Mouse (Mus musculus) hindbrain, embryonic 16.5 days (tissue): ENCODE results near the gene Dhx40. TPM values are rescaled to one million over a fixed set of nuclear protein-coding genes. Genes with fewer than 3 reads are reported as not detected.
A peak's percentile ranks its signal among the peaks of the same experiment; 100 is the strongest.
"Not testable (repeated sequence)": the region's sequence is repeated elsewhere in the genome, so short reads cannot be mapped to it uniquely, and the experiment has no call there.

Experiments
- ATAC-seq: fragments of 200-750 bp; cut with Nextera tagmentation; 2 replicates; pipeline ENCODE4 v1.8.0; 2017; ENCODE audit warnings: moderate TSS enrichment, moderate library complexity
- H3K27ac ChIP-seq: fragments of 300-500 bp; sonication (generic); 2 replicates; pipeline ENCODE4 v1.5.1; 2014; ENCODE audit warnings: low read depth, mild to moderate bottlenecking, control low read depth, low read length, moderate library complexity
- H3K27me3 ChIP-seq: fragments of 300-500 bp; sonication (generic); replicated peaks from 2 replicates; pipeline ENCODE4 v1.6.1; 2014; ENCODE audit warnings: low read length; ENCODE audit not compliant: control insufficient read depth, insufficient read depth
- H3K36me3 ChIP-seq: fragments of 300-500 bp; sonication (generic); 2 replicates; pipeline ENCODE4 v1.6.1; 2014; ENCODE audit warnings: mild to moderate bottlenecking, low read length, moderate library complexity, mixed read lengths; ENCODE audit not compliant: control insufficient read depth, insufficient read depth
- H3K4me1 ChIP-seq: fragments of 300-500 bp; sonication (generic); 2 replicates; pipeline ENCODE4 v1.6.1; 2014; ENCODE audit warnings: low read depth, low read length; ENCODE audit not compliant: control insufficient read depth, insufficient read depth
- H3K4me2 ChIP-seq: fragments of 300-500 bp; sonication (generic); 2 replicates; pipeline ENCODE4 v1.6.1; 2014; ENCODE audit warnings: mild to moderate bottlenecking, low read length, control low read depth, moderate library complexity
- H3K4me3 ChIP-seq: fragments of 300-500 bp; sonication (generic); 2 replicates; pipeline ENCODE4 v1.5.1; 2014; ENCODE audit warnings: mild to moderate bottlenecking, low read length, control low read depth, moderate library complexity
- H3K9ac ChIP-seq: fragments of 300-500 bp; sonication (generic); 2 replicates; pipeline ENCODE4 v1.6.1; 2014; ENCODE audit warnings: low read depth, mild to moderate bottlenecking, control low read depth, low read length, moderate library complexity
- H3K9me3 ChIP-seq: fragments of 300-500 bp; sonication (generic); 2 replicates; pipeline ENCODE4 v1.6.1; 2014; ENCODE audit warnings: mild to moderate bottlenecking, low read length, moderate library complexity; ENCODE audit not compliant: control insufficient read depth
- WGBS: fragments of 180-500 bp; shearing (Covaris S2); extraction: QIAGEN DNeasy Blood & Tissue Kit; methylation state at CpG from one replicate; pipeline ENCODE4 v1.1.7; 2014; 5-methylcytosine and 5-hydroxymethylcytosine counted together
- polyA plus RNA-seq: library from polyadenylated mRNA; unstranded; fragments of >200 nt; fragmentation: Nextera tagmentation; extraction: Ambion mirVana; gene quantifications from 2 replicates; pipeline ENCODE4 v1.2.1, GENCODE M21; 2015

The Dhx40 gene
- polyA plus RNA-seq, 1 experiment from 2014 or later = 16.8 TPM

DNA sequence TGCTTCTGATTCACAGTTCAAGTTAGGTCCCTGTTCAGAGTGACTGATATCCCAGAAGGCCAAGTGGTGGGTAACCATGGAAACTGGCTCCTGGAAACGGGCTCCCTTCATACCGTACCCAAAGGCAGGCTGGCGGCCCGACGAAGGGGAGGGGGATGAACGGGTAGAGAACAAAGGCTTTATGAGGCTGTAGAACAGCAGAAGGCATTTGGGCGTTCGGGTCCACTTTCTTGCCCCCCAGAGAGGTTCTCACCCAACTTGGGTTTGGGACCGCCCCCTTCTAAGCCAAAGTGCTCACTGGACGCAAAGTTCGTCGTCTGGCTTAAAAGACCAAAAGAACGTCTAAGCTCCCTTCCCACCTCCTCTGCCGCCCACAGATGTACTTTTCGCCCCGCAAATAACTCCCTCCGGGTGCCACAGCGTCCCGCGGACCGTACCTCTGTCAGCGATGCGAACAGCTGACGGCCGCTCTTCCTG, 507 bp downstream of the Dhx40 start:
- under 1% methylated on average over 25 of the region's 25 CpGs for WGBS

DNA sequence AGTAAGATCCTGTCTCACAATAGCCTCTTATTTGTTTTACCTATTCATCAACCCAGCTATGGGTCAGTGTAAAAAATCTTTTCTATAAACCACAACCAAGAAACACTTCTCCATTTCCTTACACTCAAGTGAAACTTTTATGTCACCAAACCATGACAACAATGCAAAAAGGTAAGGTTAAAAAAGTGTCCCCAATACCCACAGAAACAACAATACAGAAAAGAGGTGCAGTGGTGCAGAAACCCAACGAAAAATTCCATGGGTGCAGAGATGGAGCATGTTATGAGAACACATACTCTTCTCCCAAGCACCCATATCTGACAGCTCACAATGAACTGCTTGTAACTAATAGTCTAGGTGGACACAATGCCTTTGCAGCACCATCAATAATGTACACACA, 13.4 kb downstream of the Dhx40 start:
- no peak overlapping the region for H3K27ac ChIP-seq
- WGBS = 90% methylated on average over 1 of the region's 1 CpGs
- H3K36me3 ChIP-seq = peaks cover 12% of the 10 kb centered on the region; the same call in 1 of the 2 replicates
- H3K4me1 ChIP-seq = no peaks in the 10 kb centered on the region
- H3K9ac ChIP-seq = no peak overlapping the region
- H3K27me3 ChIP-seq = no peaks in the 10 kb centered on the region
- H3K4me2 ChIP-seq = no peak overlapping the region
- H3K4me3 ChIP-seq = no peak overlapping the region
- H3K9me3 ChIP-seq = no peaks in the 10 kb centered on the region
- ATAC-seq = no peak

More for the DNA sequence above, 507 bp downstream of the Dhx40 start:
- Histone ChIP-seq H3K36me3 (peaks cover 6% of the 10 kb centered on the region), H3K27ac (peak overlapping the region; percentile 79), H3K27me3 (no peaks in the 10 kb centered on the region), H3K9me3 (no peaks in the 10 kb centered on the region), H3K9ac (peak overlapping the region; percentile 72), H3K4me3 (peak overlapping the region; percentile 89), H3K4me2 (peak overlapping the region; percentile 87), H3K4me1 (peaks cover 6% of the 10 kb centered on the region)
- peak; percentile 85 for ATAC-seq

DNA sequence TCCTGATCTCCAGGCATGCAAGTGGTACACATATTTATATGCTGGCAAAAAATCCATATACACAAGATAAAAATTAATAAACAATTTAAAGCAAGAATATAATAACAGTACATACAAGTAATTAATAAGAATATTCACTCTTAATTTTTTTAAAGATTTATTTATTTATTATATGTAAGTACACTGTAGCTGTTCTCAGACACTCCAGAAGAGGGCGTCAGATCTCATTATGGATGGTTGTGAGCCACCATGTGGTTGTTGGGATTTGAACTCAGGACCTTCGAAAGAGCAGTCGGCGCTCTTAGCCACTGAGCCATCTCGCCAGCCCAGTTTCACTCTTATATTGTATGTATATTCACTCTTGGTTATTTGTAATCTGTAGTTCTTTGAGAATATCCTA, 20.1 kb downstream of the Dhx40 start:
- H3K4me3 ChIP-seq, H3K9me3 ChIP-seq, H3K9ac ChIP-seq, H3K4me2 ChIP-seq, H3K4me1 ChIP-seq, ATAC-seq, H3K27me3 ChIP-seq, H3K27ac ChIP-seq: not testable (repeated sequence)
- H3K36me3 ChIP-seq = peaks cover 22% of the 10 kb centered on the region
- WGBS = 96% methylated on average over 5 of the region's 5 CpGs

DNA sequence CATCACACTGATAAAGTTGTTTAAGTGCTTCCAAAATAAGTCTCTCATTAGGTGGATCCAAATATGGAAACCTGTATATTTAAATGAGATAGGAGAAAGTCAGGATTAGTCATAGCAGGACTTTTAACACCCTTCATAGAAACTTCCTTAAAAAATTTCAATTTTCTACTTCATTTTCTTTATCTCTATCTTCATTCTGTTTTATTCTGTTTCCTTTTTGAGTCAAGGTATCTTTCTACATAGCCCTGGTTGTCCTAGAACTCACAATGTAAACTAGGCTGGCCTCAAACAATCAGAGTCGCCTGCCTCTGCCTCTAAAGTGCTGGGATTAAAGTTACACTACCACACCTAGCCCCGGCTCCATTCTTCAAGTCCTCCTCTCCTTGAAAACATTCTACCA, 21.8 kb downstream of the Dhx40 start:
- no peaks in the 10 kb centered on the region for H3K27me3 ChIP-seq
- no peak overlapping the region for H3K27ac ChIP-seq
- 89% methylated on average over 2 of the region's 2 CpGs for whole genome bisulfite sequencing
- no peaks in the 10 kb centered on the region for H3K4me1 ChIP-seq
- ATAC-seq = no peak
- H3K9ac ChIP-seq = no peak overlapping the region
- peaks cover 24% of the 10 kb centered on the region for H3K36me3 ChIP-seq
- H3K4me3 ChIP-seq = no peak overlapping the region
- H3K4me2 ChIP-seq = no peak overlapping the region
- no peaks in the 10 kb centered on the region for H3K9me3 ChIP-seq

DNA sequence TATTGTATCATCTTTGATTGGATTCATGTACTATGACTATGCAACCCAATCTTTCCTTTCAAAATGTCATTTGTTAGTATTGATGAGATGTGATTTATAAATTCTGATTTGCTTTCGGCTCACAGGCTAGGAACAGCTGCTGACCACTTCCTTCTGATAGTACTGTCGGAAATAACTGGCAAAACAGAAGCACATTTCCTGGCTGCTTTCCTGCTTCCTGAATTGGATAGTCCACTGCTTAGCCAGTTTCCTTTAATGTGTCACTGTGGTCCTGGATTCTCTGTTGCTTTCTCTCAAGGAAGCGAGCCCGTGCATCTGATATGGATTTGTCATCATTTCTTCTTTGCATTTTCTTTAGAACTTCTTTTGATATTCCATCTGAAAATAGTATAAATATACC, 37.7 kb downstream of the Dhx40 start:
- Histone ChIP-seq H3K4me3 (no peak overlapping the region), H3K4me2 (no peak overlapping the region), H3K4me1 (no peaks in the 10 kb centered on the region), H3K9ac (no peak overlapping the region), H3K27me3 (no peaks in the 10 kb centered on the region), H3K9me3 (no peaks in the 10 kb centered on the region), H3K27ac (no peak overlapping the region), H3K36me3 (peaks cover 8% of the 10 kb centered on the region; the same call in 1 of the 2 replicates)
- WGBS = 88% methylated on average over 4 of the region's 4 CpGs
- no peak for ATAC-seq

DNA sequence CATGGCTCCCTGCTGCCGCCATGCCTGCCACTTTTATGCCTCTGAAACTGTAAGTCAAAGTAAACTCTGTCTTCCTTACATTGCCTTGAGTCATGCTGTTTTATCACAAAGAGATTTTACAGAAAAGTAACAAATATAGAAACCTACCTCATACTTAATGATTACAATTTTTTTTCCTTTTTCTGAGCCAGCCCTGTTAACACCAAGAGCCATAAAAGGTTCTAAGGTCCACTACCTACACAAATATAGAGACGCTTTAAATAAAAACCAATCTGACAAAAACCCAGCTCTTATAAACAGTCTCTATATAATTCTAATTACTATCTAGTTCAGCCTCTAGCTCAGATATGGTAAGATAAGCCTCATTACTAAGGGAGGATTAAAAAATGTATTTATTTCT, 43.0 kb downstream of the Dhx40 start:
- H3K4me3 ChIP-seq = no peak overlapping the region
- H3K9me3 ChIP-seq = no peaks in the 10 kb centered on the region
- no peaks in the 10 kb centered on the region for H3K4me1 ChIP-seq
- no peak overlapping the region for H3K27ac ChIP-seq
- ATAC-seq = no peak
- WGBS = 93% methylated on average over 2 of the region's 2 CpGs
- H3K27me3 ChIP-seq = no peaks in the 10 kb centered on the region
- no peak overlapping the region for H3K9ac ChIP-seq
- H3K4me2 ChIP-seq = no peak overlapping the region
- H3K36me3 ChIP-seq = no peaks in the 10 kb centered on the region; the same call in 1 of the 2 replicates

DNA sequence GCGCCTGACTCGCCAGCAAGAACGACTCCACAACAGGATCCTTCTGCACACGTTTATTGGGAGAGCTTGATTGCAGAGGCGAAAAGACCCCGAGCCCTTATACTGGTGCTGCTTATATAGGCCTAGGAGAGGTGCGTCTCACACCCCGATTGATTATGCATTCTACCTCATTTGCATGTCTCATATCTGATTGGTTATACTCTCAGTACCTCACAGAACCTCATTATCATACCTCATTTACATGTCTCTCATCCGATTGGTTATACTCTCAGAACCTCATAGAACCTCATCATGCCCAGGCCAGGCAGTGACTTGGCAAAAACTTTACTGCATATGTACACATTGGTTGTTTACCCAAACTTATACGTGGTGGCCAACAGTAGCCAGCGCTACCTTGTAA, 44.4 kb downstream of the Dhx40 start:
- H3K9me3 ChIP-seq, H3K27ac ChIP-seq, H3K9ac ChIP-seq, ATAC-seq, H3K36me3 ChIP-seq, H3K4me2 ChIP-seq, H3K27me3 ChIP-seq, H3K4me1 ChIP-seq, H3K4me3 ChIP-seq: not testable (repeated sequence)
- 90% methylated on average over 11 of the region's 11 CpGs for WGBS

DNA sequence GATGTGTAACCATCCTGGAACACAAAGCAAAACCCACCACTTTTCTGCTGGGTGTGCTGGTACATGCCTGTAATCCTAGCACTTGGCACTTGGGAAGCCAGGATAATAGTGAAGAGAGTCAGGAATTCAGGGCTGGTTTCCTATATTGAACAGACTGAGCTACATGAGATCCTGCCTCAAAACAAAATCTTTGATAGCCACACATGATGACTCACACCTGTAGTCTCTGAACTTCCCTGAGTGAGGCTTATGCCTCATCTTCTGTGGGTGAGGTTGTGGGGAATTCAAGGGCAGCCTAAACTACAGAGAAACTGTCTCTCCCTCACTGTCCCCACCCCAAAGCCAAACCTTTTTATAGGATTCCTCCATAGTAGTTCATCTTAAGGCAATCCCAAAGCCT, 47.2 kb downstream of the Dhx40 start:
- H3K27ac ChIP-seq = no peak overlapping the region
- peaks cover 12% of the 10 kb centered on the region for H3K4me1 ChIP-seq
- H3K9me3 ChIP-seq = no peaks in the 10 kb centered on the region
- no peak overlapping the region for H3K9ac ChIP-seq
- H3K4me2 ChIP-seq = no peak overlapping the region
- ATAC-seq = no peak
- no peaks in the 10 kb centered on the region for H3K36me3 ChIP-seq
- H3K27me3 ChIP-seq = no peaks in the 10 kb centered on the region
- H3K4me3 ChIP-seq = no peak overlapping the region

DNA sequence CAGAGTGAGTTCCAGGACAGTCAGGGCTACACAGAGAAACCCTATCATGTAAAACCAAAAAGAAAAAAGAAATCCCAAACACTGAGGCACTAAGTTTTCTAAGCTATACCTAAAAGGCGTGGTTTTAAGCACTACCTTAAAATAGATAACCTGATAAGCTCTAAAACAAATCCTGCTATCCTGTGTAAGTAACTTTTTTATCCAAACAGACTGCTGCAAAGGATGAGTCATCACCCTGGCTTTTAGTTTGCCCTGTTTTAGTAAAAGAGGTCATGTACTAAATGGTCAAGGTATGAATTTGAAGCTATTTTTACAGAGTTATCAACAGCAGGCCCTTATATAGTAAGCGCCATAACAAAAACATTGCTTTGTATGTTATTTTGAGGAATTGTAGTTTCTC, 47.7 kb downstream of the Dhx40 start:
- Histone ChIP-seq H3K36me3 (no peaks in the 10 kb centered on the region), H3K27me3 (no peaks in the 10 kb centered on the region), H3K4me1 (peaks cover 16% of the 10 kb centered on the region), H3K9ac (no peak overlapping the region), H3K27ac (no peak overlapping the region), H3K4me2 (no peak overlapping the region), H3K4me3 (no peak overlapping the region), H3K9me3 (no peaks in the 10 kb centered on the region)
- ATAC-seq = no peak
- WGBS = 89% methylated on average over 2 of the region's 2 CpGs

DNA sequence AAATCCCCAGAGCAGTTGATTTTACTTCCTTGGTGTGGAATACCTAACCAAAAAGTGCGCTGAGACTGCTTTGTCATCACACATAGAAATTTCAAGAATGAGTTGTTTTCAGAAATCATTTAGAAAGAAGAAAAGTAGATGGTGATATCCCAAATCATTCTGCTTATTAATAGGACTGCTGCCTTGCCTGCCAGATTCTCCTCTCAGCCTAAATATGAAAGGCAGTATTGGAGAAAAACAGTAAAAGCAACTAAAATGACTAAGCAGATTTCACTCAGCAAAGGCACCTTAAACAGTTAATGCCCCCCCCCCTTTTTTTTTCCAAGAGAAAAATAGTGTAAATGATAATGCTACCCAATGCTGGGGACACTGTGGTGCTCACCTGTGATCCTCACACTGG, 48.3 kb downstream of the Dhx40 start:
- 93% methylated on average over 1 of the region's 1 CpGs for WGBS
- no peak for ATAC-seq
- no peak overlapping the region for H3K9ac ChIP-seq

More for the DNA sequence above, 48.3 kb downstream of the Dhx40 start:
- Histone ChIP-seq H3K4me1 (peaks cover 17% of the 10 kb centered on the region), H3K4me2 (no peak overlapping the region), H3K27me3 (no peaks in the 10 kb centered on the region), H3K36me3 (no peaks in the 10 kb centered on the region), H3K9me3 (no peaks in the 10 kb centered on the region), H3K4me3 (no peak overlapping the region), H3K27ac (peak overlapping the region; percentile 97; the same call in 1 of the 2 replicates)
